In genomic region chr6:25276221-25276620, GRCm38 (mm10) we compare ENCODE assay signal across 10 mouse cellular contexts.
DNase-seq lines count a peak whose midpoint lies in the region; ATAC-seq and TF ChIP-seq lines count a peak whose summit lies in the region.
"Had no signal": no experiment of that assay in that cellular context is flagged by ENCODE, and none has a peak within 500 bp of the region (broad histone marks: within the 10 kb centered on the region; RNA-seq: fewer than 3 reads in every experiment).

No protein-coding gene starts in this region.

- no peaks in the 10 kb centered on the region for H3K36me3 ChIP-seq in lung, postnatal 0 days (ENCODE audit: insufficient read depth, low read length)
- H3K36me3 ChIP-seq: G1E; liver, embryonic 15.5 days had no signal

- peak; percentile 71 for ATAC-seq in frontal cortex, adult (ENCODE audit: low TSS enrichment)
- no peak for ATAC-seq in lung, postnatal 0 days

- DNase-seq in frontal cortex, postnatal 25 days (ENCODE audit: low spot score in 2 of 2), result no peak
- DNase-seq in lung, postnatal 0 days (ENCODE audit: low spot score), result no peak
- no peak for DNase-seq in lung, postnatal 36 days
- DNase-seq in brain, adult 2 months (ENCODE audit: low read depth, low spot score), result peak; percentile 65
- peak; percentile 6 to 35 for DNase-seq in left cerebral cortex, adult 18-20 months (ENCODE audit: low spot score in 2 of 2)
- no peak for DNase-seq in spleen, postnatal 10 days (ENCODE audit: low spot score in 2 of 2)
- no peak for DNase-seq in spleen, postnatal 14 days (ENCODE audit: low spot score in 2 of 2)

- no peak for TF ChIP-seq EP300 in lung, postnatal 0 days (IDR thresholded peaks at IDR 0.05)

- H3K9me3 ChIP-seq in lung, postnatal 0 days (ENCODE audit: low read length), result no peaks in the 10 kb centered on the region
- H3K9me3 ChIP-seq: G1E; liver, embryonic 15.5 days had no signal

- peak; percentile 28 for TF ChIP-seq CTCF in lung, postnatal 0 days (IDR thresholded peaks at IDR 0.05)

- no peak overlapping the region for H3K4me2 ChIP-seq in lung, postnatal 0 days (replicated peaks; ENCODE audit: low read depth, low read length)
- H3K4me2 ChIP-seq: liver, embryonic 15.5 days had no signal

- no peaks in the 10 kb centered on the region for H3K27me3 ChIP-seq in lung, postnatal 0 days (replicated peaks; ENCODE audit: insufficient read depth, low read length)
- H3K27me3 ChIP-seq: liver, embryonic 15.5 days had no signal

- no peak overlapping the region for H3K9ac ChIP-seq in lung, postnatal 0 days (replicated peaks; ENCODE audit: low read depth)
- H3K9ac ChIP-seq: liver, embryonic 15.5 days had no signal

- H3K27ac ChIP-seq in lung, postnatal 0 days (ENCODE audit: low read length), result no peak overlapping the region
- H3K27ac ChIP-seq: liver, embryonic 15.5 days had no signal

- no peak overlapping the region for H3K4me3 ChIP-seq in lung, postnatal 0 days (ENCODE audit: low read depth, low read length)
- H3K4me3 ChIP-seq: liver, embryonic 15.5 days had no signal

- WGBS in lung, postnatal 0 days, result 50% methylated on average over 2 of the region's 2 CpGs

- H3K4me1 ChIP-seq in lung, postnatal 0 days (ENCODE audit: insufficient read depth, low read depth, low read length), result no peaks in the 10 kb centered on the region
- H3K4me1 ChIP-seq: liver, embryonic 15.5 days had no signal

Comparison
In these comparisons a context has a peak if more than half of its experiments do, and no peak if none do; other contexts are left out.
1. DNase-seq: peak in brain, adult 2 months (single experiment) and left cerebral cortex, adult 18-20 months (2 of 2); none in frontal cortex, postnatal 25 days (0 of 2), lung, postnatal 0 days (single experiment), lung, postnatal 36 days (single experiment), spleen, postnatal 10 days (0 of 2) and spleen, postnatal 14 days (0 of 2).